Mouse (Mus musculus): ENCODE measurements around the gene Cfap54. TPM values are rescaled to one million over a fixed set of nuclear protein-coding genes. Genes with fewer than 3 reads are reported as not detected.

The Cfap54 gene
- polyA plus RNA-seq (2014; fragmentation: Illumina TruSeq; extraction: RNeasy Lipid Tissue Mini Kit (QIAGEN cat#74804)) = 6.9 TPM

GRCm38 (mm10) chr10:93081133-93081779 lies at the start of gene Cfap54:
Gene Cfap54 (minus strand): TSS chr10:93081618.

Other genes with a start within 250 kb of the Cfap54 start
- gene Cdk17, start 79.3 kb upstream of the Cfap54 start, polyA plus RNA-seq (2014; fragmentation: Illumina TruSeq; extraction: RNeasy Lipid Tissue Mini Kit (QIAGEN cat#74804)) = 48.9 TPM
- gene Elk3, start 229.5 kb upstream of the Cfap54 start, polyA plus RNA-seq (2014; fragmentation: Illumina TruSeq; extraction: RNeasy Lipid Tissue Mini Kit (QIAGEN cat#74804)) = 39.5 TPM

All from ovary, adult 10 weeks (tissue).